Mouse (Mus musculus) liver, embryonic 12.5 days (tissue): ENCODE results near the gene Amotl1. TPM values are rescaled to one million over a fixed set of nuclear protein-coding genes. Genes with fewer than 3 reads are reported as not detected.

Experiments
- ATAC-seq: fragments of 200-750 bp; cut with Nextera tagmentation; 2 replicates; pipeline ENCODE4 v1.8.0; 2017; ENCODE audit warnings: moderate number of reproducible peaks, mild to moderate bottlenecking, moderate library complexity
- H3K27ac ChIP-seq: fragments of 300-500 bp; sonication (generic); 2 replicates; pipeline ENCODE4 v1.5.1; 2016; ENCODE audit warnings: mild to moderate bottlenecking
- H3K27me3 ChIP-seq: fragments of 300-500 bp; sonication (generic); replicated peaks from 2 replicates; pipeline ENCODE4 v1.6.1; 2016; ENCODE audit warnings: mild to moderate bottlenecking, moderate library complexity
- H3K36me3 ChIP-seq: fragments of 300-500 bp; sonication (generic); 2 replicates; pipeline ENCODE4 v1.6.1; 2016; ENCODE audit warnings: mild to moderate bottlenecking, moderate library complexity
- H3K4me1 ChIP-seq: fragments of 300-500 bp; sonication (generic); 2 replicates; pipeline ENCODE4 v1.6.1; 2016
- H3K4me2 ChIP-seq: fragments of 300-500 bp; sonication (generic); 2 replicates; pipeline ENCODE4 v1.6.1; 2016; ENCODE audit warnings: mild to moderate bottlenecking, moderate library complexity
- H3K4me3 ChIP-seq: fragments of 300-500 bp; sonication (generic); 2 replicates; pipeline ENCODE4 v1.5.1; 2016; ENCODE audit warnings: mild to moderate bottlenecking, moderate library complexity
- H3K9ac ChIP-seq: fragments of 300-500 bp; sonication (generic); 2 replicates; pipeline ENCODE4 v1.6.1; 2016; ENCODE audit warnings: mild to moderate bottlenecking, moderate library complexity
- H3K9me3 ChIP-seq: fragments of 300-500 bp; sonication (generic); replicated peaks from 2 replicates; pipeline ENCODE4 v1.6.1; 2016; ENCODE audit warnings: mild to moderate bottlenecking, moderate library complexity
- WGBS: fragments of 180-500 bp; shearing (Covaris S2); methylation state at CpG from one replicate; pipeline ENCODE4 v1.1.7; 2016; ENCODE audit not compliant: insufficient replicate concordance; 5-methylcytosine and 5-hydroxymethylcytosine counted together
- polyA plus RNA-seq: library from polyadenylated mRNA; unstranded; fragments of >200 nt; fragmentation: Nextera tagmentation; extraction: Ambion mirVana; gene quantifications from 2 replicates; pipeline ENCODE4 v1.2.1, GENCODE M21; 2016

The Amotl1 gene
- polyA plus RNA-seq, 1 experiment from 2014 or later: 3.4 TPM

GRCm38 (mm10) chr9:14662876-14663275 lies 18.0 kb upstream of the Amotl1 start:
- Histone ChIP-seq H3K36me3 (no peaks in the 10 kb centered on the region), H3K4me3 (no peak overlapping the region), H3K27me3 (no peaks in the 10 kb centered on the region), H3K4me1 (no peaks in the 10 kb centered on the region), H3K27ac (no peak overlapping the region), H3K9me3 (no peaks in the 10 kb centered on the region), H3K4me2 (no peak overlapping the region), H3K9ac (no peak overlapping the region)
- no peak for ATAC-seq
- WGBS: 61% methylated on average over 7 of the region's 7 CpGs

- no peaks in the 10 kb centered on the region for H3K36me3 ChIP-seq
- H3K4me2 ChIP-seq: no peak overlapping the region
- WGBS: 73% methylated on average over 9 of the region's 9 CpGs
- H3K27ac ChIP-seq: no peak overlapping the region
- no peak for ATAC-seq
- no peak overlapping the region for H3K9ac ChIP-seq
- H3K4me1 ChIP-seq: no peaks in the 10 kb centered on the region
- H3K27me3 ChIP-seq: no peaks in the 10 kb centered on the region
- no peak overlapping the region for H3K4me3 ChIP-seq
- no peaks in the 10 kb centered on the region for H3K9me3 ChIP-seq
Measured at GRCm38 (mm10) chr9:14662138-14662537, 17.3 kb upstream of the Amotl1 start.

- H3K36me3 ChIP-seq: no peaks in the 10 kb centered on the region
- no peak overlapping the region for H3K27ac ChIP-seq
- no peaks in the 10 kb centered on the region for H3K4me1 ChIP-seq
- H3K27me3 ChIP-seq: no peaks in the 10 kb centered on the region
- H3K9ac ChIP-seq: no peak overlapping the region
- no peak overlapping the region for H3K4me3 ChIP-seq
- no peaks in the 10 kb centered on the region for H3K9me3 ChIP-seq
- no peak for ATAC-seq
- H3K4me2 ChIP-seq: no peak overlapping the region
- WGBS: 25% methylated on average over 2 of the region's 2 CpGs
Measured at GRCm38 (mm10) chr9:14657926-14658325, 13.1 kb upstream of the Amotl1 start.

DNA sequence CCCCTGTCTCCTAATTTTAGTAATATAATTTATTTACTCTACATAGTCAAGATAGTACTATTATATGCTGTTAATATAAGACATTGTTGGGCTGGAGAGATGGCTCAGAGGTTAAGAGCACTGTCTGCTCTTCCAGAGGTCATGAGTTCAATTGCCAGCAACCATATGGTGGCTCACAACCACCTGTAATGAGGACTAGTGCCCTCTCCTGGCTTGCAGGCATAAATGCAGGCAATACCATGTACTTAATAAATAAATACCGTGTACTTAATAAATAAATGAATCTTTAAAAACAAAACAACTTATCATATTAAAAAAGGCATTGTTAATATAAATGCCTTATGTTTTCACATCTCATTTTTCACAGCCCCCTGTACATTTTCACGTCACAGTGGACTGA lies 9.2 kb upstream of the Amotl1 start:
- Histone ChIP-seq H3K27ac (no peak overlapping the region), H3K4me3 (no peak overlapping the region), H3K9me3 (no peaks in the 10 kb centered on the region), H3K36me3 (no peaks in the 10 kb centered on the region), H3K9ac (no peak overlapping the region), H3K27me3 (no peaks in the 10 kb centered on the region), H3K4me1 (no peaks in the 10 kb centered on the region), H3K4me2 (no peak overlapping the region)
- WGBS: 46% methylated on average over 2 of the region's 2 CpGs
- no peak for ATAC-seq

- no peaks in the 10 kb centered on the region for H3K36me3 ChIP-seq
- H3K4me3 ChIP-seq: no peak overlapping the region
- no peak overlapping the region for H3K27ac ChIP-seq
- H3K27me3 ChIP-seq: 0 out of 2 replicates have a peak, but pooled peaks cover 4% of the 10 kb centered on the region
- WGBS: 43% methylated on average over 1 of the region's 1 CpGs
- no peak for ATAC-seq
- H3K9ac ChIP-seq: no peak overlapping the region
- H3K9me3 ChIP-seq: no peaks in the 10 kb centered on the region
- H3K4me2 ChIP-seq: no peak overlapping the region
- no peaks in the 10 kb centered on the region for H3K4me1 ChIP-seq
Measured at GRCm38 (mm10) chr9:14652761-14653160, 7.9 kb upstream of the Amotl1 start.

DNA sequence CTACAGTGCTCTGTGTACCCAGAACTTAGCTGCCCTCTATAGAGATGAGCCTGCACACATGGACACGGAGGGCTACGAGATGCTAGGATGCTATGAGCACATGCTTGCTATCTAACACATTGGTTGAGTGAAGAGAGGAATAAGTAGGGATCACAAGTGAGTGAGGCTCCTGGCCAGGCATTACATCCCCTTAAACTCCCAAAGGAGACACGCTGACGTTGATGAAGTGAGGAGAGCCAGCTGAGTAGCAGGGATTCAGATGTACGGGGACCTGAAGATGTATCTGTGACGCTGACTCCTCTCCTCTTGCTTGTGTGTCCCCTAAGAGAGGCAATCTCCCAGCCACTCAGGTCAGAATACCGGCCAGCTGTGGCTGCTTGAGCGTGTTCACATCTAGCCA lies 3.0 kb upstream of the Amotl1 start:
- no peak overlapping the region for H3K4me3 ChIP-seq
- no peak overlapping the region for H3K9ac ChIP-seq
- no peaks in the 10 kb centered on the region for H3K9me3 ChIP-seq
- ATAC-seq: no peak
- H3K4me2 ChIP-seq: no peak overlapping the region
- H3K4me1 ChIP-seq: no peaks in the 10 kb centered on the region
- peaks cover 10% of the 10 kb centered on the region; the same call in 1 of the 2 replicates for H3K27me3 ChIP-seq
- WGBS: 62% methylated on average over 8 of the region's 8 CpGs
- H3K27ac ChIP-seq: no peak overlapping the region
- H3K36me3 ChIP-seq: no peaks in the 10 kb centered on the region

GRCm38 (mm10) chr9:14646641-14647040 lies 1.8 kb upstream of the Amotl1 start:
- H3K4me1 ChIP-seq: no peaks in the 10 kb centered on the region
- H3K9ac ChIP-seq: no peak overlapping the region
- no peak for ATAC-seq

DNA sequence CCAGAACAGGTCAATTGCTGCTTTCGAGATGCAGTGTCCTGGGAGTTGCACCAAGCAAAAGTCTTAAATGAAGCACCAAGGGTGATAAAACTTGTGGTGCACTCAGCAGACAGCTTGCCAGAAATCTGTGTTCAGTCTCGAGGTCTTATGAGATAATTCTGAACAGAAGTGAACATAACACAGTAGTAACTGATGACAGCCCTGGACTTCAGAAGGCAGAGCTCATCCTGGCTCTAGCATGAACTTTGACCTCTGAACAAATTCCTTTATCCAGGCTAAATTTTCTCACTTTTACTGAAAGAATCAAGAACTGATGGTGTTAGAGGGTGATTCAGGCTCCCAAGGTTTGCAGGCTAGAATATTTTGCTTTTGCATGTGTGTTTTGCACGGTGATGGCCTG lies 1.2 kb upstream of the Amotl1 start:
- Histone ChIP-seq H3K4me2 (no peak overlapping the region), H3K9me3 (no peaks in the 10 kb centered on the region), H3K27me3 (peaks cover 17% of the 10 kb centered on the region; the same call in 1 of the 2 replicates), H3K27ac (no peak overlapping the region), H3K4me3 (no peak overlapping the region), H3K4me1 (no peaks in the 10 kb centered on the region), H3K9ac (no peak overlapping the region), H3K36me3 (no peaks in the 10 kb centered on the region)
- no peak for ATAC-seq
- WGBS: 51% methylated on average over 3 of the region's 3 CpGs

More at GRCm38 (mm10) chr9:14646641-14647040, 1.8 kb upstream of the Amotl1 start:
- Histone ChIP-seq H3K4me2 (no peak overlapping the region), H3K9me3 (no peaks in the 10 kb centered on the region), H3K27ac (no peak overlapping the region), H3K27me3 (peaks cover 14% of the 10 kb centered on the region; the same call in 1 of the 2 replicates), H3K4me3 (no peak overlapping the region), H3K36me3 (no peaks in the 10 kb centered on the region)
- WGBS: 81% methylated on average over 1 of the region's 1 CpGs

GRCm38 (mm10) chr9:14643328-14643727 lies 1.5 kb downstream of the Amotl1 start:
- Histone ChIP-seq H3K9ac (no peak overlapping the region), H3K9me3 (no peaks in the 10 kb centered on the region), H3K4me2 (no peak overlapping the region), H3K27me3 (peaks cover 20% of the 10 kb centered on the region; the same call in 1 of the 2 replicates), H3K4me3 (no peak overlapping the region), H3K36me3 (no peaks in the 10 kb centered on the region), H3K27ac (no peak overlapping the region), H3K4me1 (no peaks in the 10 kb centered on the region; the same call in 1 of the 2 replicates)
- WGBS: 58% methylated on average over 6 of the region's 6 CpGs
- no peak for ATAC-seq

DNA sequence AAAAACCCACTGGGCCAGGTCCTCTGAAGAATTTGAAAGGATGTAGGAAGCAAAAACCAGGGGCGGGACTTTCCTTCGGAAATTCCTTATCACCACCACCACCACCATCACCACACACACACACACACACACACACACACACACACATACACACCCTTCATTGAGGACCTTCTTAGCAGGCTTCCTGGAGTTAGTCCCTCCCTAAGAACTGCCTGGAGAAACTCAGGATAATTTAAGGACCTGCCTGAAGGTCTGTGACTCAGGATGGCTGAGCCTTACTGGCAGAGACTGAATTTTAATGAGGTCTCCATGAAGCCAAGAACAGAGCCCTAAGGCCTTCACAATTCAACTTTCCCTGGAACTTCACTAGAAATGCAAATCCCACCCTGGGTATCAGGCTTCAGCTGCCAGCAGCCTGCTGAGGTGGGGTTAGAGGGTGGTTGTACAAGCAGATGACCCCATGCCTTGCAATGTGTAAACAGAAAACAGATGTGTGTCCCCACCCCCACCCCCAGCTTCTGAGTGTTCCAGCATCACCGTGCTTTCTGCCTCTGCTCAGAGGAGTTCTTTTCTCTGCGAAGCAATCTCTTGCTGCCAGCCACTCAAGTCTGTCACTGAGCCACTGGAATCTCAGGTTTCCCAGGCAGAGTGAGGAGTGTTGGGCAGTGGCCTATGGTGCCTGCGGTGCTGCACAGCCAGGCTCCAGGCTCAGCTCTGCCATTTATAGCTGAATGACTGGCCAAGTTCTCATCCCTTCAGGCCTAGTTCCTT lies 2.4 kb downstream of the Amotl1 start:
- no peaks in the 10 kb centered on the region for H3K36me3 ChIP-seq
- ATAC-seq: no peak
- H3K4me2 ChIP-seq: no peak overlapping the region
- no peak overlapping the region for H3K4me3 ChIP-seq
- H3K9me3 ChIP-seq: no peaks in the 10 kb centered on the region
- H3K4me1 ChIP-seq: no peaks in the 10 kb centered on the region; the same call in 1 of the 2 replicates
- H3K27ac ChIP-seq: no peak overlapping the region
- H3K27me3 ChIP-seq: peaks cover 16% of the 10 kb centered on the region; the same call in 1 of the 2 replicates
- whole genome bisulfite sequencing: 8% methylated on average over 5 of the region's 5 CpGs
- no peak overlapping the region for H3K9ac ChIP-seq

GRCm38 (mm10) chr9:14641310-14642067 lies 3.4 kb downstream of the Amotl1 start:
- peak; percentile 58 for ATAC-seq
- H3K4me2 ChIP-seq: no peak overlapping the region
- H3K27ac ChIP-seq: peak overlapping the region; percentile 27; the same call in 1 of the 2 replicates
- H3K4me1 ChIP-seq: no peaks in the 10 kb centered on the region; the same call in 1 of the 2 replicates
- no peaks in the 10 kb centered on the region for H3K9me3 ChIP-seq
- H3K36me3 ChIP-seq: no peaks in the 10 kb centered on the region
- no peak overlapping the region for H3K9ac ChIP-seq
- H3K4me3 ChIP-seq: no peak overlapping the region
- H3K27me3 ChIP-seq: peaks cover 16% of the 10 kb centered on the region; the same call in 1 of the 2 replicates
- WGBS: 18% methylated on average over 7 of the region's 7 CpGs

- no peak overlapping the region for H3K4me3 ChIP-seq
- H3K9ac ChIP-seq: no peak overlapping the region
- H3K36me3 ChIP-seq: no peaks in the 10 kb centered on the region
- H3K4me1 ChIP-seq: no peaks in the 10 kb centered on the region; the same call in 1 of the 2 replicates
- ATAC-seq: no peak
- H3K27me3 ChIP-seq: peaks cover 46% of the 10 kb centered on the region
- WGBS: 61% methylated on average over 3 of the region's 3 CpGs
- H3K4me2 ChIP-seq: no peak overlapping the region
- H3K9me3 ChIP-seq: no peaks in the 10 kb centered on the region
- no peak overlapping the region for H3K27ac ChIP-seq
Measured at GRCm38 (mm10) chr9:14636244-14636643, 8.6 kb downstream of the Amotl1 start.
